Mouse (Mus musculus) fat pad, adult 2 months (tissue): ENCODE results near the gene Wdr90.
"Not testable (repeated sequence)": the region's sequence is repeated elsewhere in the genome, so short reads cannot be mapped to it uniquely, and the experiment has no call there.

Experiments
- DNase-seq: peaks from one replicate; pipeline ENCODE4 v3.0.0-alpha.2; 2011; ENCODE audit warnings: low read depth, low spot score; ENCODE audit errors: extremely low read depth

Gene Wdr90

GRCm38 (mm10) chr17:25877741-25878610 is 16.7 kb upstream of the Wdr90 start:
- DNase-seq = no peak

- no peak for DNase-seq
Measured at GRCm38 (mm10) chr17:25877025-25877424, 15.7 kb upstream of the Wdr90 start.

GRCm38 (mm10) chr17:25876347-25876915 is 15.1 kb upstream of the Wdr90 start:
- DNase-seq = no peak

- DNase-seq = no peak
Measured at GRCm38 (mm10) chr17:25875171-25876136, 14.2 kb upstream of the Wdr90 start.

- DNase-seq = no peak
Measured at GRCm38 (mm10) chr17:25874721-25875170, 13.4 kb upstream of the Wdr90 start, which contains the start of gene Mettl26. Mettl26 (plus strand) TSS chr17:25875074.

GRCm38 (mm10) chr17:25874148-25874720 is 12.9 kb upstream of the Wdr90 start:
- no peak for DNase-seq

GRCm38 (mm10) chr17:25873405-25874147 is 12.3 kb upstream of the Wdr90 start:
- no peak for DNase-seq

- no peak for DNase-seq
Measured at GRCm38 (mm10) chr17:25872676-25873075, 11.4 kb upstream of the Wdr90 start.

GRCm38 (mm10) chr17:25871566-25871965 is 10.3 kb upstream of the Wdr90 start:
- DNase-seq = not testable (repeated sequence)

- no peak for DNase-seq
Measured at GRCm38 (mm10) chr17:25869954-25870353, 8.7 kb upstream of the Wdr90 start.

GRCm38 (mm10) chr17:25869498-25869897 is 8.2 kb upstream of the Wdr90 start:
- no peak for DNase-seq

GRCm38 (mm10) chr17:25868601-25869191 is 7.4 kb upstream of the Wdr90 start, which contains the start of gene Mcrip2:
Mcrip2 (minus strand) TSS chr17:25868764.
- DNase-seq = peak; percentile 94

GRCm38 (mm10) chr17:25867836-25868600 is 6.7 kb upstream of the Wdr90 start:
- no peak for DNase-seq

- no peak for DNase-seq
Measured at GRCm38 (mm10) chr17:25867509-25867835, 6.2 kb upstream of the Wdr90 start.

- no peak for DNase-seq
Measured at GRCm38 (mm10) chr17:25866172-25866571, 4.9 kb upstream of the Wdr90 start.

GRCm38 (mm10) chr17:25865288-25865687 is 4.0 kb upstream of the Wdr90 start:
- no peak for DNase-seq

- DNase-seq = no peak
Measured at GRCm38 (mm10) chr17:25864311-25864710, 3.0 kb upstream of the Wdr90 start.

GRCm38 (mm10) chr17:25863681-25864080 is 2.4 kb upstream of the Wdr90 start:
- no peak for DNase-seq
